Mouse (Mus musculus): ENCODE results near the gene Rbpms2. TPM values are rescaled to one million over a fixed set of nuclear protein-coding genes. Genes with fewer than 3 reads are reported as not detected.

Gene Rbpms2
- polyA plus RNA-seq, 1 experiment from 2014 or later = 19.3 TPM

DNA sequence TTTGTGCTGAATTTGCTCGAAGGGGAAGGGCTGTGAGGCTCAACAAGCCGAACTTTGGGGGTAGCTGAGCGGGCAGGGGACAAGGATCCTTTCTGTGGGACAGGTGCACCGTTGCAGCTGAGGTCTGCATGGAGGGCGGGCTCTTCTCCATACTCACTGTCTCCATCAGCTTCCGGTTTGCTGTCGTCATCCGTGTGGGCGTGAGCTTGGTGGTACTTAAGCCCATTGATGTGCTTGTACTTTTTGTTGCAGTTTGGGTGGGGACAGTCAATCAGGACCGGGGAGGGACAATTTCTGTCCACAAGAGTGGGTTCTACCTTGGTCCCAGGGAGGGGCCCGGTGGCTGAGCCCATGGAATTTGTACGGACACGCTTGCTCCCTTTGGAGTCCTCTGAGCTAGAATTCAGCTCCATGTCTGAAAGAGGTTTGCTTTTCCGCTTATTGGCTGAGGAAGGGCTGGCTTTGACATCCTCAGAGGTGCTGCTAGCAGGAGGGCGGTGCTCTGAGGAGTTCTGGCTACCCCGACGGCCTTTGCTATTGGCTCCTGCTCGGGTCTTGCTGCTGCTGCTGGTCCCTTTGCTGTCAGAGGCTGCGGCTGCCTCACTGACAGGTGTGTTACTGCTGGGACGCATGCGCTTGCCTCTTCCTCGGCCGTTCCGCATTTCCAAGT, 74.6 kb downstream of the Rbpms2 start:
- no peak overlapping the region for H3K27ac ChIP-seq
- no peak overlapping the region for H3K4me3 ChIP-seq (replicated peaks)
- no peak overlapping the region for H3K9ac ChIP-seq
- WGBS = 89% methylated on average over 24 of the region's 24 CpGs
- H3K36me3 ChIP-seq = peaks cover 37% of the 10 kb centered on the region
- no peaks in the 10 kb centered on the region for H3K4me1 ChIP-seq
- no peaks in the 10 kb centered on the region for H3K9me3 ChIP-seq
- no peaks in the 10 kb centered on the region for H3K27me3 ChIP-seq (replicated peaks)
- no peak overlapping the region for H3K4me2 ChIP-seq
- no peak for ATAC-seq (ENCODE audit: insufficient read depth, low FRiP score, low read depth)

Other genes with a start within 250 kb of the Rbpms2 start
- 1.0 and 1.1 TPM in 2 replicates for gene Kbtbd13, start 238.0 kb upstream of the Rbpms2 start, polyA plus RNA-seq (2015; fragmentation: Nextera tagmentation; extraction: Ambion mirVana)
- 6.2 and 6.5 TPM in 2 replicates for gene Rasl12, start 231.1 kb upstream of the Rbpms2 start, polyA plus RNA-seq (2015; fragmentation: Nextera tagmentation; extraction: Ambion mirVana)
- gene Slc51b, start 206.7 kb upstream of the Rbpms2 start, polyA plus RNA-seq (2015; fragmentation: Nextera tagmentation; extraction: Ambion mirVana) = 1.1 and 1.6 TPM in 2 replicates
- gene Mtfmt, start 193.9 kb upstream of the Rbpms2 start, polyA plus RNA-seq (2015; fragmentation: Nextera tagmentation; extraction: Ambion mirVana) = 18.2 and 19.9 TPM in 2 replicates
- gene Spg21, start 168.7 kb upstream of the Rbpms2 start, polyA plus RNA-seq (2015; fragmentation: Nextera tagmentation; extraction: Ambion mirVana) = 79.4 and 79.6 TPM in 2 replicates
- gene Ankdd1a, start 109.5 kb upstream of the Rbpms2 start, polyA plus RNA-seq (2015; fragmentation: Nextera tagmentation; extraction: Ambion mirVana) = 0.14 TPM in 1 of 2 replicates, not detected in the other
- gene Plekho2, start 49.6 kb upstream of the Rbpms2 start, polyA plus RNA-seq (2015; fragmentation: Nextera tagmentation; extraction: Ambion mirVana) = 17.0 and 18.1 TPM in 2 replicates
- 11.4 and 12.3 TPM in 2 replicates for gene Pif1, start 42.5 kb upstream of the Rbpms2 start, polyA plus RNA-seq (2015; fragmentation: Nextera tagmentation; extraction: Ambion mirVana)
- 231 and 236 TPM in 2 replicates for gene Oaz2, start 38.4 kb downstream of the Rbpms2 start, polyA plus RNA-seq (2015; fragmentation: Nextera tagmentation; extraction: Ambion mirVana)
- 6.4 and 6.5 TPM in 2 replicates for gene Zfp609, start 197.9 kb downstream of the Rbpms2 start, polyA plus RNA-seq (2015; fragmentation: Nextera tagmentation; extraction: Ambion mirVana)

Measured in stomach, embryonic 15.5 days (tissue).